Mouse (Mus musculus): ENCODE results near the gene Pop4. TPM values are rescaled to one million over a fixed set of nuclear protein-coding genes. Genes with fewer than 3 reads are reported as not detected.
"Not testable (repeated sequence)": the region's sequence is repeated elsewhere in the genome, so short reads cannot be mapped to it uniquely, and the experiment has no call there.

The Pop4 gene
- polyA plus RNA-seq (2014; fragmentation: Nextera tagmentation; extraction: Ambion mirVana) = 84.7 and 93.6 TPM in 2 replicates

GRCm38 (mm10) chr7:38270703-38271510 lies at the start of gene Pop4:
Gene Pop4 (minus strand): TSS chr7:38271423.
- peaks cover 21% of the 10 kb centered on the region for H3K36me3 ChIP-seq (ENCODE audit: control insufficient read depth, insufficient read depth, low read length)
- H3K9ac ChIP-seq (replicated peaks; ENCODE audit: low read length) = peak within 1 kb of the TSS; percentile 71
- H3K27me3 ChIP-seq (ENCODE audit: control insufficient read depth, insufficient read depth, low read length) = no peaks in the 10 kb centered on the region
- H3K4me1 ChIP-seq (ENCODE audit: control insufficient read depth, insufficient read depth, low read length) = peaks cover 9% of the 10 kb centered on the region
- H3K27ac ChIP-seq (replicated peaks; ENCODE audit: low read depth, low read length) = peak within 1 kb of the TSS; percentile 77
- ATAC-seq (ENCODE audit: low FRiP score, low TSS enrichment) (peak; percentile 94), DNase-seq (peak; percentile 97)
- H3K4me3 ChIP-seq (replicated peaks; ENCODE audit: low read depth, low read length) = peak within 1 kb of the TSS; percentile 59
- WGBS = under 1% methylated on average over 38 of the region's 38 CpGs
- no peaks in the 10 kb centered on the region for H3K9me3 ChIP-seq (ENCODE audit: control insufficient read depth, low read length)
- peak within 1 kb of the TSS; percentile 79 for H3K4me2 ChIP-seq (ENCODE audit: low read length)

GRCm38 (mm10) chr7:38320641-38321040 lies 49.4 kb upstream of the Pop4 start:
- Histone ChIP-seq H3K4me1 (ENCODE audit: control insufficient read depth, insufficient read depth, low read length) (no peaks in the 10 kb centered on the region), H3K9ac (replicated peaks; ENCODE audit: low read length) (no peak overlapping the region), H3K4me3 (replicated peaks; ENCODE audit: low read depth, low read length) (no peak overlapping the region), H3K9me3 (ENCODE audit: control insufficient read depth, low read length) (no peaks in the 10 kb centered on the region), H3K27ac (replicated peaks; ENCODE audit: low read depth, low read length) (no peak overlapping the region), H3K36me3 (ENCODE audit: control insufficient read depth, insufficient read depth, low read length) (no peaks in the 10 kb centered on the region), H3K27me3 (ENCODE audit: control insufficient read depth, insufficient read depth, low read length) (no peaks in the 10 kb centered on the region), H3K4me2 (ENCODE audit: low read length) (no peak overlapping the region)
- DNase-seq (no peak), ATAC-seq (ENCODE audit: low FRiP score, low TSS enrichment) (no peak)
- 92% methylated on average over 2 of the region's 2 CpGs for WGBS

- not testable (repeated sequence) for H3K27ac ChIP-seq (replicated peaks; ENCODE audit: low read depth, low read length); H3K9me3 ChIP-seq (ENCODE audit: control insufficient read depth, low read length); H3K4me1 ChIP-seq (ENCODE audit: control insufficient read depth, insufficient read depth, low read length); DNase-seq; H3K9ac ChIP-seq (replicated peaks; ENCODE audit: low read length); ATAC-seq (ENCODE audit: low FRiP score, low TSS enrichment); H3K27me3 ChIP-seq (ENCODE audit: control insufficient read depth, insufficient read depth, low read length); H3K36me3 ChIP-seq (ENCODE audit: control insufficient read depth, insufficient read depth, low read length); H3K4me3 ChIP-seq (replicated peaks; ENCODE audit: low read depth, low read length); H3K4me2 ChIP-seq (ENCODE audit: low read length)
- WGBS = 30% methylated on average over 4 of the region's 4 CpGs
Measured at GRCm38 (mm10) chr7:38282192-38282591, 11.0 kb upstream of the Pop4 start.

GRCm38 (mm10) chr7:38272551-38272950 lies 1.3 kb upstream of the Pop4 start:
- DNase-seq = no peak
- Histone ChIP-seq H3K27ac (replicated peaks; ENCODE audit: low read depth, low read length) (no peak overlapping the region), H3K4me3 (replicated peaks; ENCODE audit: low read depth, low read length) (no peak overlapping the region), H3K4me2 (ENCODE audit: low read length) (no peak overlapping the region), H3K4me1 (ENCODE audit: control insufficient read depth, insufficient read depth, low read length) (peaks cover 9% of the 10 kb centered on the region), H3K36me3 (ENCODE audit: control insufficient read depth, insufficient read depth, low read length) (peaks cover 6% of the 10 kb centered on the region; the same call in 1 of the 2 replicates), H3K27me3 (ENCODE audit: control insufficient read depth, insufficient read depth, low read length) (no peaks in the 10 kb centered on the region), H3K9me3 (ENCODE audit: control insufficient read depth, low read length) (no peaks in the 10 kb centered on the region), H3K9ac (replicated peaks; ENCODE audit: low read length) (no peak overlapping the region)
- ATAC-seq (ENCODE audit: low FRiP score, low TSS enrichment) = no peak

GRCm38 (mm10) chr7:38271859-38272258 lies 636 bp upstream of the Pop4 start:
- H3K9me3 ChIP-seq (ENCODE audit: control insufficient read depth, low read length) = no peaks in the 10 kb centered on the region
- H3K36me3 ChIP-seq (ENCODE audit: control insufficient read depth, insufficient read depth, low read length) = peaks cover 12% of the 10 kb centered on the region; the same call in 1 of the 2 replicates
- H3K4me1 ChIP-seq (ENCODE audit: control insufficient read depth, insufficient read depth, low read length) = peaks cover 9% of the 10 kb centered on the region
- ATAC-seq (ENCODE audit: low FRiP score, low TSS enrichment) = peak; percentile 41; the same call in 1 of the 2 replicates
- peak overlapping the region; percentile 79 for H3K4me2 ChIP-seq (ENCODE audit: low read length)
- no peak for DNase-seq
- H3K9ac ChIP-seq (replicated peaks; ENCODE audit: low read length) = peak overlapping the region; percentile 71
- H3K4me3 ChIP-seq (replicated peaks; ENCODE audit: low read depth, low read length) = peak overlapping the region; percentile 59
- no peak overlapping the region for H3K27ac ChIP-seq (replicated peaks; ENCODE audit: low read depth, low read length)
- 15% methylated on average over 4 of the region's 4 CpGs for WGBS
- H3K27me3 ChIP-seq (ENCODE audit: control insufficient read depth, insufficient read depth, low read length) = no peaks in the 10 kb centered on the region

GRCm38 (mm10) chr7:38271511-38271811 lies 238 bp upstream of the Pop4 start:
- ATAC-seq (ENCODE audit: low FRiP score, low TSS enrichment) = no peak
- no peaks in the 10 kb centered on the region for H3K9me3 ChIP-seq (ENCODE audit: control insufficient read depth, low read length)
- peaks cover 15% of the 10 kb centered on the region for H3K36me3 ChIP-seq (ENCODE audit: control insufficient read depth, insufficient read depth, low read length)
- DNase-seq = no peak
- peaks cover 9% of the 10 kb centered on the region for H3K4me1 ChIP-seq (ENCODE audit: control insufficient read depth, insufficient read depth, low read length)
- 0% methylated on average over 11 of the region's 11 CpGs for WGBS
- peak overlapping the region; percentile 59 for H3K4me3 ChIP-seq (replicated peaks; ENCODE audit: low read depth, low read length)
- peak overlapping the region; percentile 71 for H3K9ac ChIP-seq (replicated peaks; ENCODE audit: low read length)
- peak overlapping the region; percentile 79 for H3K4me2 ChIP-seq (ENCODE audit: low read length)
- peak overlapping the region; percentile 77 for H3K27ac ChIP-seq (replicated peaks; ENCODE audit: low read depth, low read length)
- no peaks in the 10 kb centered on the region for H3K27me3 ChIP-seq (ENCODE audit: control insufficient read depth, insufficient read depth, low read length)

- Histone ChIP-seq H3K9me3 (ENCODE audit: control insufficient read depth, low read length) (no peaks in the 10 kb centered on the region), H3K4me1 (ENCODE audit: control insufficient read depth, insufficient read depth, low read length) (peaks cover 9% of the 10 kb centered on the region), H3K36me3 (ENCODE audit: control insufficient read depth, insufficient read depth, low read length) (peaks cover 59% of the 10 kb centered on the region), H3K4me2 (ENCODE audit: low read length) (no peak overlapping the region), H3K27ac (replicated peaks; ENCODE audit: low read depth, low read length) (no peak overlapping the region), H3K9ac (replicated peaks; ENCODE audit: low read length) (no peak overlapping the region), H3K4me3 (replicated peaks; ENCODE audit: low read depth, low read length) (no peak overlapping the region), H3K27me3 (ENCODE audit: control insufficient read depth, insufficient read depth, low read length) (no peaks in the 10 kb centered on the region)
- WGBS = 92% methylated on average over 8 of the region's 8 CpGs
- peak; percentile 53 for DNase-seq
- ATAC-seq (ENCODE audit: low FRiP score, low TSS enrichment) = no peak
Measured at GRCm38 (mm10) chr7:38267006-38267680, 4.1 kb downstream of the Pop4 start.

- no peaks in the 10 kb centered on the region for H3K9me3 ChIP-seq (ENCODE audit: control insufficient read depth, low read length)
- no peaks in the 10 kb centered on the region for H3K4me1 ChIP-seq (ENCODE audit: control insufficient read depth, insufficient read depth, low read length)
- no peak overlapping the region for H3K9ac ChIP-seq (replicated peaks; ENCODE audit: low read length)
- H3K27ac ChIP-seq (replicated peaks; ENCODE audit: low read depth, low read length) = no peak overlapping the region
- 88% methylated on average over 5 of the region's 5 CpGs for WGBS
- ATAC-seq (ENCODE audit: low FRiP score, low TSS enrichment) = no peak
- H3K4me3 ChIP-seq (replicated peaks; ENCODE audit: low read depth, low read length) = no peak overlapping the region
- no peaks in the 10 kb centered on the region for H3K27me3 ChIP-seq (ENCODE audit: control insufficient read depth, insufficient read depth, low read length)
- no peak overlapping the region for H3K4me2 ChIP-seq (ENCODE audit: low read length)
- peak; percentile 40 for DNase-seq
- peaks cover 67% of the 10 kb centered on the region for H3K36me3 ChIP-seq (ENCODE audit: control insufficient read depth, insufficient read depth, low read length)
Measured at GRCm38 (mm10) chr7:38262406-38262805, 8.8 kb downstream of the Pop4 start.

GRCm38 (mm10) chr7:38259631-38260030 lies 11.6 kb downstream of the Pop4 start:
- Histone ChIP-seq H3K9me3 (ENCODE audit: control insufficient read depth, low read length) (no peaks in the 10 kb centered on the region), H3K4me2 (ENCODE audit: low read length) (no peak overlapping the region), H3K4me1 (ENCODE audit: control insufficient read depth, insufficient read depth, low read length) (no peaks in the 10 kb centered on the region), H3K27ac (replicated peaks; ENCODE audit: low read depth, low read length) (no peak overlapping the region), H3K9ac (replicated peaks; ENCODE audit: low read length) (no peak overlapping the region), H3K27me3 (ENCODE audit: control insufficient read depth, insufficient read depth, low read length) (no peaks in the 10 kb centered on the region), H3K36me3 (ENCODE audit: control insufficient read depth, insufficient read depth, low read length) (peaks cover 41% of the 10 kb centered on the region), H3K4me3 (replicated peaks; ENCODE audit: low read depth, low read length) (no peak overlapping the region)
- ATAC-seq (ENCODE audit: low FRiP score, low TSS enrichment) (no peak), DNase-seq (no peak)
- WGBS = 93% methylated on average over 2 of the region's 2 CpGs
